Mouse (Mus musculus): ENCODE data around the gene Slc35b1. TPM values are rescaled to one million over a fixed set of nuclear protein-coding genes. Genes with fewer than 3 reads are reported as not detected.

The Slc35b1 gene
- polyA plus RNA-seq (2021) = 95.9 TPM

- TF ChIP-seq CTCF (IDR thresholded peaks at IDR 0.05) = peak; percentile 95
- ChIA-PET CTCF (interaction anchor here (0.6 to 3.9 kb wide), 11 partner anchors 10 to 268 kb away, joined by 3 to 47 read pairs (median 4); partner anchors contain the start of gene Kat7), POLR2A (interaction anchor here (0.7 to 2.1 kb wide), 4 partner anchors 18 to 332 kb away, joined by 3 to 8 read pairs (median 4); no protein-coding TSS in a partner anchor)
- ATAC-seq = peak; percentile 80
- in situ Hi-C loops (cut with MboI; ENCODE audit: low pct_unique_long_range_greater_than_20kb) = loop anchor here (5.0 kb wide), 1 partner anchor 72 kb away; the partner anchor contains the start of gene Kat7
- no peaks in the 10 kb centered on the region for H3K27me3 ChIP-seq
- DNase-seq (ENCODE audit: low read depth, low spot score) = peak; percentile 99
These were observed at the start of gene Slc35b1 for GRCm38 (mm10) chr11:95384319-95384972. Gene Slc35b1, plus strand, starts transcription at chr11:95384692.

DNA sequence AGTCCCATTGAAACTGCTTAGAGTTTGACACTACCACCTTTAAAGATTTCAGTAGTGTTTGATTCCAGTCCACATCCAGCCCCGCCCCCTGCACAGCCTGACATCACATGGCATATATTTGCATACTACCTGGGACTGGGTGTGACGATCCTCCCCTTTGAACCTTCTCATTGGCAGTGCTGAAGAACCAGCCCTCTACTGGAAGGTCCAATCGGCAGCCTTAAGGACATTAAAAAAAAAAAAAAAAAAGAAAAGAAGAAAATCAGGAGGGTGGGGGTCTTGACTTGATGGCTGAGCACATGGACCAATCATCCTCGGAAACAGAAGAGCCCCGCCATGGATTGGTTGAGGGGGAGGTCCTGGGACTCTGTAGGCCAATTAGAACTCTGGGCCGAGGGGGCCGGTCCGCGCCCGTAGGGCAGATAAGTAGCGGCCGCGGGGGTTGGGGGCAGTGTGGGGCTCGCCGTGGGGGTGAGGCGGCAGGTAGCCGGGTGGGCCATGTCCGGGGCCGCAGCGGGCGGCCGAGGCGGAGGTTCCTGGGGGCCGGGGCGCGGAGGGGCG is 47.8 kb upstream of the Slc35b1 start, which contains the start of gene Fam117a:
TSS of gene Fam117a (plus strand) at position 451 of the 561 bp plus-strand sequence.
- peak; percentile 61 for DNase-seq (ENCODE audit: low read depth, low spot score)
- no peak for TF ChIP-seq CTCF (IDR thresholded peaks at IDR 0.05)
- H3K27me3 ChIP-seq = peaks cover 4% of the 10 kb centered on the region
- in situ Hi-C loops (cut with MboI; ENCODE audit: low pct_unique_long_range_greater_than_20kb) = no loop called here
- ATAC-seq = peak; percentile 99
- POLR2A ChIA-PET = interaction anchor here (1.5 kb wide), 1 partner anchor 24 kb away, joined by 3 read pairs; no protein-coding TSS in a partner anchor
- CTCF ChIA-PET = no interaction called here

DNA sequence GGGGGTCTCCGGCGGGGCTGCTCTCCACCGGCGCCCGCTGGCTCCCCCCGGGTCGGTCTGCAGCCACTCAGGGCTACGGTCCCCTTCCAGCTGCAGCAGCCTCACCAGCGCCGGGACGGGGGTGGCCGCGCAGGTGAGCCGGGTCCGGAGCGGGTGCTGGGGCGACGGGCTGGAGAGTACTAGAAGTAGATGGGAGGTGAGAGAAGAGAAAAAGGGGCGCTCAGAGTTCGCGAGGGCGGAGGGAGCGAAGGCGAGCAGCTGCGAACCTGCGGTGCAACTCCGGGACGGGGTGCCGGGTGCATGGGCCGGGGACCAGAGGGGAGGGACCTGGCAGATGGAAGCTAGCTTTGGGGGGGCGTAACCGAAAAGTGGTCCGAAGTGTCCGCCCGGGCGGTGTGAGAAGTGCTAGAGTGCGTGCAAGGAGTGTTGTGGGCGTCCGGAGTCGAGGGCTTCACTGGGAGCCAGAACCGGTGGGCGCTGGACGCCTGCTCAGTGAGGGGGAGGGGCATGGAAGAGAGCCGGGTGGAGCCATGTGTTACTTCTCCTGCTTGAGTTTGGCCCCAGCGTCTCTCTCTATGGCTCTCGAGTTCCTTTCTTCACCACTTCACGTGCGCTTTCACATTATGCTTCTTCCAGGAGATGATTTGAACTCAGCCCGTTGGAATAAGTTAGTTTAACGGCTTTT is 47.2 kb upstream of the Slc35b1 start:
- POLR2A ChIA-PET = interaction anchor here (1.5 kb wide), 1 partner anchor 25 kb away, joined by 3 read pairs; no protein-coding TSS in a partner anchor
- CTCF ChIA-PET = no interaction called here
- no peak for DNase-seq (ENCODE audit: low read depth, low spot score)
- no peak for TF ChIP-seq CTCF (IDR thresholded peaks at IDR 0.05)
- H3K27me3 ChIP-seq = peaks cover 4% of the 10 kb centered on the region
- in situ Hi-C loops (cut with MboI; ENCODE audit: low pct_unique_long_range_greater_than_20kb) = no loop called here
- ATAC-seq = no peak

- in situ Hi-C loops (cut with MboI; ENCODE audit: low pct_unique_long_range_greater_than_20kb) = no loop called here
- POLR2A ChIA-PET = no interaction called here
- ATAC-seq = no peak
These were observed 46.6 kb upstream of the Slc35b1 start for GRCm38 (mm10) chr11:95337846-95338342.

DNA sequence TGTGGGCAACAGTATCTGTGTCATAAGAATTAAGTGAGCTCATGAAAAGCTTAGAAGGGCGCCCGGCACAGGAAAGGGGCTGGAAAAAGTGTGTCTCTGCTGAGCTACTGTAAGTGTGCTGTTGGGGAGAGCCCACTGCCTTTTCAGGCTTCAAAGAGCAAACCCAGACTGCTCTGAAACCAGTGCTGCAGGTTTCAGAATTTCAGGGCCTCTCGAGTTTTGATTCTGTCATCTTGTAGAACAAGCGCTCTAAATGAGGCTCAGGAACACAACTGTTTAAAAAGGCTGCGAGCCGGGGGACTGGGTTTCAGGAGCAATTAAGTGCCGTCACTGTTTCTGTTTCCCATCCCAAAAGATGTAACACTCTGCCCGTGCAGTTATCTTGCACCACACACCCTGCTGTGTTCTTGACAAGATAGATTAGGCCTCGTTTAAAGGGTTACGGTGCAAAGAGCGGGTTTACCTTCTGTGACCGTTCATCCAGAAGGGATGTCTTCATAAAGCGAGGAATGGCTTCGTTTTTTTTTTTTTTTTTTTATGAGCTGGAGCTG is 44.9 kb upstream of the Slc35b1 start:
- CTCF ChIA-PET = interaction anchor here (1.3 kb wide), 1 partner anchor 11 kb away, joined by 3 read pairs; no protein-coding TSS in a partner anchor
- DNase-seq (ENCODE audit: low read depth, low spot score) = no peak

More at GRCm38 (mm10) chr11:95337846-95338342, 46.6 kb upstream of the Slc35b1 start:
- DNase-seq (ENCODE audit: low read depth, low spot score) = no peak
- peaks cover 4% of the 10 kb centered on the region for H3K27me3 ChIP-seq
- CTCF ChIA-PET = no interaction called here
- TF ChIP-seq CTCF (IDR thresholded peaks at IDR 0.05) = no peak

DNA sequence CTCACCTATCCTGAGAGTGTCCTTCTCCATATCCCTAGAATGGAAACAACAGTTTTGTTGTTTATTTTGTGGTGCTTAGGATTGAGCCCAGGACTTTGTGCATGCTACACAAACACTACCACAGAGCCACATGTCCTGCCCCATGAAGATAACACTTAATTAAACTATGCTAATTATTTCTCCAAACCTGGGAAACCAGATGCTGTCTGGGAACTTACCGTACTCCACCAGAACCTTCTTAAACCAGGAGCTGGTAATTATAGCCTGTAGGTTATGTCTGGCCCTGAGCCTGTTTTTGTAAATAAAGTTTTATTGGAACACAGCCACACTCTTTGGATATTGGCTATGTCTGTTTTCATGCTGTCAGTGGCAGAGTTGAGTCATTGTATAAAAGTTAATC is 44.2 kb upstream of the Slc35b1 start:
- ChIA-PET CTCF (interaction anchor here (1.1 kb wide), 2 partner anchors 11 to 18 kb away, joined by 3 to 4 read pairs; no protein-coding TSS in a partner anchor), POLR2A (no interaction called here)
- TF ChIP-seq CTCF (IDR thresholded peaks at IDR 0.05) = no peak

More for the DNA sequence above, 44.9 kb upstream of the Slc35b1 start:
- TF ChIP-seq CTCF (IDR thresholded peaks at IDR 0.05) = no peak
- in situ Hi-C loops (cut with MboI; ENCODE audit: low pct_unique_long_range_greater_than_20kb) = no loop called here
- POLR2A ChIA-PET = no interaction called here
- ATAC-seq = no peak
- H3K27me3 ChIP-seq = peaks cover 4% of the 10 kb centered on the region

GRCm38 (mm10) chr11:95340664-95341063 is 43.8 kb upstream of the Slc35b1 start:
- TF ChIP-seq CTCF (IDR thresholded peaks at IDR 0.05) = no peak
- no peak for DNase-seq (ENCODE audit: low read depth, low spot score)
- POLR2A ChIA-PET = no interaction called here
- H3K27me3 ChIP-seq = peaks cover 4% of the 10 kb centered on the region
- in situ Hi-C loops (cut with MboI; ENCODE audit: low pct_unique_long_range_greater_than_20kb) = no loop called here
- CTCF ChIA-PET = interaction anchor here (1.1 kb wide), 2 partner anchors 10 to 18 kb away, joined by 3 to 4 read pairs; no protein-coding TSS in a partner anchor
- no peak for ATAC-seq

More for the DNA sequence above, 44.2 kb upstream of the Slc35b1 start:
- in situ Hi-C loops (cut with MboI; ENCODE audit: low pct_unique_long_range_greater_than_20kb) = no loop called here
- DNase-seq (ENCODE audit: low read depth, low spot score) (no peak), ATAC-seq (no peak)
- H3K27me3 ChIP-seq = peaks cover 4% of the 10 kb centered on the region

- no peak for ATAC-seq
- ChIA-PET CTCF (no interaction called here), POLR2A (interaction anchor here (0.7 to 0.8 kb wide), 2 partner anchors 11 to 23 kb away, joined by 3 read pairs; no protein-coding TSS in a partner anchor)
- H3K27me3 ChIP-seq = no peaks in the 10 kb centered on the region
- in situ Hi-C loops (cut with MboI; ENCODE audit: low pct_unique_long_range_greater_than_20kb) = no loop called here
- no peak for DNase-seq (ENCODE audit: low read depth, low spot score)
- TF ChIP-seq CTCF (IDR thresholded peaks at IDR 0.05) = no peak
These were observed 41.3 kb upstream of the Slc35b1 start for GRCm38 (mm10) chr11:95343180-95343579.

GRCm38 (mm10) chr11:95344181-95344580 is 40.3 kb upstream of the Slc35b1 start:
- no peak for TF ChIP-seq CTCF (IDR thresholded peaks at IDR 0.05)
- in situ Hi-C loops (cut with MboI; ENCODE audit: low pct_unique_long_range_greater_than_20kb) = no loop called here
- CTCF ChIA-PET = no interaction called here
- no peaks in the 10 kb centered on the region for H3K27me3 ChIP-seq
- DNase-seq (ENCODE audit: low read depth, low spot score) (no peak), ATAC-seq (no peak)
- POLR2A ChIA-PET = no interaction called here

- ATAC-seq (no peak), DNase-seq (ENCODE audit: low read depth, low spot score) (no peak)
- in situ Hi-C loops (cut with MboI; ENCODE audit: low pct_unique_long_range_greater_than_20kb) = loop anchor here (25.0 kb wide), 1 partner anchor 287 kb away; no protein-coding TSS in a partner anchor
- ChIA-PET POLR2A (no interaction called here), CTCF (interaction anchor here (1.1 to 1.2 kb wide), 3 partner anchors 9 to 11 kb away, joined by 3 to 4 read pairs (median 3); no protein-coding TSS in a partner anchor)
- no peak for TF ChIP-seq CTCF (IDR thresholded peaks at IDR 0.05)
- no peaks in the 10 kb centered on the region for H3K27me3 ChIP-seq
These were observed 34.2 kb upstream of the Slc35b1 start for GRCm38 (mm10) chr11:95350289-95350688.
